Mouse (Mus musculus) C2C12 (cell line): ENCODE measurements around the gene Chd6.

Source experiments
- CEBPB ChIP-seq: IDR thresholded peaks from one replicate; pipeline ENCODE4 v1.6.1; 2011; ENCODE audit warnings: low read depth, mild to moderate bottlenecking, control low read depth, moderate library complexity
- CTCF ChIP-seq: IDR thresholded peaks from one replicate; pipeline ENCODE4 v1.5.1; 2011; ENCODE audit not compliant: control insufficient read depth, insufficient read depth, insufficient read length
- MAX ChIP-seq: IDR thresholded peaks from one replicate; pipeline ENCODE4 v1.6.1; 2011; ENCODE audit warnings: mild to moderate bottlenecking, control low read depth
- MYOD1 ChIP-seq: IDR thresholded peaks from one replicate; pipeline ENCODE4 v1.6.1; 2011; ENCODE audit warnings: low read depth; ENCODE audit not compliant: control insufficient read depth, insufficient read length
- MYOG ChIP-seq: IDR thresholded peaks from one replicate; pipeline ENCODE4 v1.6.1; 2011; ENCODE audit not compliant: control insufficient read depth, insufficient read length; ENCODE audit errors: extremely low read depth
- USF1 ChIP-seq: IDR thresholded peaks from one replicate; pipeline ENCODE4 v1.6.1; 2011; ENCODE audit warnings: low read depth, mild to moderate bottlenecking, control low read depth, moderate library complexity

- TF ChIP-seq CTCF (no peak), USF1 (no peak), MYOG (no peak), MAX (no peak), CEBPB (no peak), MYOD1 (no peak)
Observed at GRCm38 (mm10) chr2:160987503-160987902, 121.4 kb downstream of the Chd6 start.
